Mouse (Mus musculus) brain, embryonic 14.5 days (tissue): ENCODE measurements at regions not wholly inside any gene's neighbourhood (a gene's known extent, or its start where the extent isn't known, plus 50 kb on each side); places are given as distances from the start of the nearest gene placed in this dataset.

Source experiments
- CTCF ChIP-seq: fragments of 200-500 bp; IDR thresholded peaks from 2 replicates; pipeline ENCODE4 v1.5.1; 2012; ENCODE audit warnings: inconsistent platforms, mild to moderate bottlenecking, moderate library complexity, borderline replicate concordance; ENCODE audit not compliant: insufficient read depth, insufficient read length; ENCODE audit errors: extremely low read depth
- POLR2A ChIP-seq: fragments of 200-500 bp; IDR thresholded peaks from 2 replicates; pipeline ENCODE4 v1.6.1; 2012; ENCODE audit warnings: mild to moderate bottlenecking, inconsistent platforms, borderline replicate concordance; ENCODE audit not compliant: poor library complexity, insufficient read depth, insufficient read length, severe bottlenecking; ENCODE audit errors: extremely low read depth

DNA sequence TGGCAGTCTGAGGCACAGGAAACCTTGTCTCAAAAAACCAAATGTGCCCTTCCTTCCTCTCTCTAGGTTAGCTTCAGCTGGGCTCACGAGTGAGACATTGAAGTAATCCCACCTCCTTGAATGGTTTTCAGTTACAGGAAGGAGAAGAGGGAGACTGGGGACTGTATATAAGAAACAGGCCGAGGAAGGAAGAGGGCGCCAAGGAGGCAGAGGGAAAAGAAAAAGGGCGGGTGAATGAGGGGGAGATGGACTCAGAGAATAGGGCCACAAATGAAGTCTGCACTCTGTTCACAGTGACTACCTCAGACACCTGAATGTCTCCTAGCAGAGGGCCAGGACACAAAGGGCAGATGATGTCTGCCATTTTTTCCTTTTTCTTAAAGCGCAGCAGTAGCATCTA, 171.9 kb downstream of the Sox4 start:
- TF ChIP-seq POLR2A, result no peak
- no peak for TF ChIP-seq CTCF
